Mouse (Mus musculus) gastrocnemius, postnatal 25 days (tissue): ENCODE results near the gene Nat8f3. TPM values are rescaled to one million over a fixed set of nuclear protein-coding genes. Genes with fewer than 3 reads are reported as not detected.
"Not testable (repeated sequence)": the region's sequence is repeated elsewhere in the genome, so short reads cannot be mapped to it uniquely, and the experiment has no call there.

ENCODE experiments used
- DNase-seq: peaks from one replicate; pipeline ENCODE4 v3.0.0; 2022
- long read RNA-seq, 2 experiments: library from polyadenylated mRNA; stranded (forward); transcript quantifications; one replicate each; pipeline ENCODE4 v2.0.0; 2021
- microRNA-seq, 2 experiments: library from miRNA; unstranded; fragments of <30 nt; microRNA quantifications; one replicate each; pipeline ENCODE4 v1.2.0; 2021; ENCODE audit warnings: borderline replicate concordance in 2 of 2
- total RNA-seq, 2 experiments: library from RNA; stranded (reverse); gene quantifications; 1 replicate in 1 of 2; 2 replicates in 1 of 2; pipeline ENCODE4 v1.2.3; 2021

The Nat8f3 gene
- total RNA-seq = under 1 TPM in 1 of 2 experiments, not detected in 1; 0.46 TPM
- long read RNA-seq, experiment 1 = 0 reads
- long read RNA-seq, experiment 2 = 0 reads

GRCm38 (mm10) chr6:85765532-85765931 is at the start of gene Nat8f3:
Nat8f3 (minus strand) TSS chr6:85765754.
- peak; percentile 12 for DNase-seq

GRCm38 (mm10) chr6:85813339-85813738 is 47.8 kb upstream of the Nat8f3 start:
- no peak for DNase-seq

GRCm38 (mm10) chr6:85810942-85811537 is 45.5 kb upstream of the Nat8f3 start:
- not testable (repeated sequence) for DNase-seq

- DNase-seq = not testable (repeated sequence)
These were observed 45.0 kb upstream of the Nat8f3 start for GRCm38 (mm10) chr6:85810514-85810913.

GRCm38 (mm10) chr6:85809784-85810183 is 44.2 kb upstream of the Nat8f3 start:
- not testable (repeated sequence) for DNase-seq

GRCm38 (mm10) chr6:85803180-85803579 is 37.6 kb upstream of the Nat8f3 start:
- DNase-seq = peak; percentile 22

GRCm38 (mm10) chr6:85763127-85764070 is 2.2 kb downstream of the Nat8f3 start:
- DNase-seq = not testable (repeated sequence)

- not testable (repeated sequence) for DNase-seq
These were observed 2.9 kb downstream of the Nat8f3 start for GRCm38 (mm10) chr6:85762678-85763077.

GRCm38 (mm10) chr6:85755705-85756249 is 9.8 kb downstream of the Nat8f3 start:
- DNase-seq = peak; percentile 7

GRCm38 (mm10) chr6:85713105-85713504 is 52.4 kb downstream of the Nat8f3 start, which contains the start of gene Nat8f7:
Nat8f7 (minus strand) TSS chr6:85713205.
- not testable (repeated sequence) for DNase-seq

- DNase-seq = not testable (repeated sequence)
These were observed 55.9 kb downstream of the Nat8f3 start for GRCm38 (mm10) chr6:85709607-85710006.

- not testable (repeated sequence) for DNase-seq
These were observed 56.3 kb downstream of the Nat8f3 start for GRCm38 (mm10) chr6:85709206-85709605.

- DNase-seq = peak; percentile 50
These were observed 63.6 kb downstream of the Nat8f3 start for GRCm38 (mm10) chr6:85701943-85702342.

Small RNA genes lying within 50 kb of the gene (microRNA-seq; reads per million reads assigned to microRNA genes)
- 0 reads per million in 2 experiments for gene Gm27317
- 0 reads per million in 2 experiments for gene Mir6375

Other genes starting within 250 kb of the Nat8f3 start
- under 1 TPM; 0.54 to 0.70 TPM for gene Alms1, start 178.2 kb downstream of the Nat8f3 start, total RNA-seq
- gene Nat8f7, start 52.5 kb downstream of the Nat8f3 start, total RNA-seq = under 1 TPM in 1 of 2 experiments, not detected in 1; 0.16 TPM
- gene Nat8f6, start 55.2 kb upstream of the Nat8f3 start, total RNA-seq = under 1 TPM in 1 of 2 experiments, not detected in 1; 0.46 TPM
- not detected for gene Nat8f5, start 55.2 kb upstream of the Nat8f3 start, total RNA-seq
- not detected for gene Nat8, start 66.3 kb upstream of the Nat8f3 start, total RNA-seq
- under 1 TPM in 1 of 2 experiments, not detected in 1; 0.08 TPM for gene Nat8f2, start 103.4 kb upstream of the Nat8f3 start, total RNA-seq
- gene Nat8f4, start 139.1 kb upstream of the Nat8f3 start, total RNA-seq = under 1 TPM; 0.18 to 0.24 TPM
- 10 to 100 TPM; 17.2 to 19.1 TPM for gene Tprkb, start 146.1 kb upstream of the Nat8f3 start, total RNA-seq
- gene Nat8f1, start 149.9 kb upstream of the Nat8f3 start, total RNA-seq = 1 to 10 TPM; 1.6 to 2.5 TPM
- 10 to 100 TPM; 34.9 TPM for gene Dusp11, start 195.9 kb upstream of the Nat8f3 start, total RNA-seq